Mouse (Mus musculus): ENCODE results near the gene Gm27179. TPM values are rescaled to one million over a fixed set of nuclear protein-coding genes. Genes with fewer than 3 reads are reported as not detected.
"Not testable (repeated sequence)": the region's sequence is repeated elsewhere in the genome, so short reads cannot be mapped to it uniquely, and the experiment has no call there.

The Gm27179 gene
- polyA plus RNA-seq, 1 experiment from 2014 or later = not detected

DNA sequence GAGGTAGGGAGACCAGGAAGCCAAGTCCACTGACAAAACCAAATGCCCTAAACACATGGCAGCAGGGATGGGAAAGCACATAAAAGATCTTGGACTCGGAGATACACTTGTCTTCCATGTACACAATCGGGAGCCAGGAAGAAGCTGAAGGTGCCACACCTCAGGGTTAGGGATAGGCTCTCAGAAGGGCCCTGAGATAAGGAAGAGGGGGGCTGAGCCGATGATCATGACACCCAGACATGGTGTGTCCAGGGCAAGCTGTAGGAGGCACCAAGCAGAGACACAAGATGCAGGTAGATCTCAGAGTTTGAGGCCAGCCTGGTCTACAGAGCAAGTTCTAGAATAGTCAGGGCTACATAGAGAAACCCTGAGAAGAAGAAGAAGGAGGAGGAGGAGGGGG is 17.8 kb downstream of the Gm27179 start:
- not testable (repeated sequence) for H3K4me1 ChIP-seq (replicated peaks; ENCODE audit: control insufficient read depth, insufficient read depth, low read length); H3K27me3 ChIP-seq (replicated peaks; ENCODE audit: control insufficient read depth, insufficient read depth, low read length); DNase-seq (ENCODE audit: low spot score); H3K4me3 ChIP-seq (ENCODE audit: low read depth, low read length); H3K4me2 ChIP-seq; H3K9me3 ChIP-seq (ENCODE audit: control insufficient read depth, low read length); H3K9ac ChIP-seq (ENCODE audit: low read depth, low read length); H3K27ac ChIP-seq (ENCODE audit: low read depth, low read length); H3K36me3 ChIP-seq (ENCODE audit: control insufficient read depth, insufficient read depth, low read length)
- peak; percentile 81 for ATAC-seq (replicated peaks; ENCODE audit: low FRiP score)
- WGBS = no CpG with 5 or more reads among the region's 3 CpGs

DNA sequence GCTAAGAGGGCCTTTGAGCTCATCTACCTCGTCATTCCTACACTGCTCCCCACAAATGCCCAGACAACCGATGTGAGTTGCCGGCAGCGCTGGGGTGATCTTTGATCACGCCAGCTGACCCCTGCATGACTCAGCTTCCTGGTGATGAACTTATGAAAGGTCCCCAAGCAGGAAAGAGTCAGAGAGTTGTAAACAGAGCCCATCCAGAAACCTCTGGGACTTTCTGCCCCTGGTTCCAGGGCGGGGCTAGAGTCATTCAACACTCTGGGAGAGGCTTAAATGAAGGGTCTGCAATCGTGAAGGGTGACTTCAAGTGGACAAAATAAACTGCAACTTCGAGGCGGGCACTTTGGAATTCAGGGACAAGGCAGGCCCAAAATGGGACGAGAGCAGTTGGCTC is 24.3 kb downstream of the Gm27179 start:
- not testable (repeated sequence) for H3K27ac ChIP-seq (ENCODE audit: low read depth, low read length); H3K9ac ChIP-seq (ENCODE audit: low read depth, low read length); H3K9me3 ChIP-seq (ENCODE audit: control insufficient read depth, low read length); H3K4me3 ChIP-seq (ENCODE audit: low read depth, low read length); H3K36me3 ChIP-seq (ENCODE audit: control insufficient read depth, insufficient read depth, low read length); ATAC-seq (replicated peaks; ENCODE audit: low FRiP score); H3K27me3 ChIP-seq (replicated peaks; ENCODE audit: control insufficient read depth, insufficient read depth, low read length); DNase-seq (ENCODE audit: low spot score); H3K4me1 ChIP-seq (replicated peaks; ENCODE audit: control insufficient read depth, insufficient read depth, low read length); H3K4me2 ChIP-seq
- WGBS = no CpG with 5 or more reads among the region's 10 CpGs

DNA sequence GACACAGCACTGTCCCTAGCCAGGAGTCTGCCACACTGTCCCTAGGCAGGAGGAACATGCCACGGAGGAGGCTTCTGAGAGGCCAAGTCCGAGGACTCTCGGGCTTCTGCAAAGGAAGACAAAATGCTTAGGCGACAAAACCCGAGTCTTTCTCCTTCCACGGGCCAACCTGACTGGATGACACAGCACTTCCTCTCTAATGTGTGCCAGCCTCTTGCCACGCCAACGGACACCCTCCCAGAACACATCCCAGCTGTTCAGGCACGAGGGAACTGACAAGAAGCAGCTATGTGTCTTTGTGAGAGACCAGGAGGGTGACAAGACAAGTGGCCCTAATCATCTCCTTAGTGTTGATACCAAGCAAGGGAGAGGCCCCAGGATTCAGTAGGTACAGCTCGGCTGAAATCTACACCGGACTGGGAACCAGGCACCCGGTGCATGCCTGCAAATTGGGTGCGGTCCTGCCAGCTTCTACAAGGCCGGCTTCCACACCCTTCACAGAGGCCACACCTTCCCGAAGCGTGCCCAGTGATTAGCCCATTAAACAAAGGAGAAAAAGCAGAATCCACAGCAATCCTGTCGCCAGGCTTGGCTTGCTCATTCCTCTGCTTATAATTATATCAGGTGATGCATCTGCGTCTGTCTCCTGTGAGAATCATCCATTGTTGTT is 26.7 kb downstream of the Gm27179 start:
- no CpG with 5 or more reads among the region's 18 CpGs for WGBS
- not testable (repeated sequence) for H3K4me1 ChIP-seq (replicated peaks; ENCODE audit: control insufficient read depth, insufficient read depth, low read length); H3K27ac ChIP-seq (ENCODE audit: low read depth, low read length); H3K4me2 ChIP-seq; H3K4me3 ChIP-seq (ENCODE audit: low read depth, low read length); DNase-seq (ENCODE audit: low spot score); H3K9ac ChIP-seq (ENCODE audit: low read depth, low read length); H3K36me3 ChIP-seq (ENCODE audit: control insufficient read depth, insufficient read depth, low read length); H3K9me3 ChIP-seq (ENCODE audit: control insufficient read depth, low read length); H3K27me3 ChIP-seq (replicated peaks; ENCODE audit: control insufficient read depth, insufficient read depth, low read length)
- ATAC-seq (replicated peaks; ENCODE audit: low FRiP score) = peak; percentile 67

DNA sequence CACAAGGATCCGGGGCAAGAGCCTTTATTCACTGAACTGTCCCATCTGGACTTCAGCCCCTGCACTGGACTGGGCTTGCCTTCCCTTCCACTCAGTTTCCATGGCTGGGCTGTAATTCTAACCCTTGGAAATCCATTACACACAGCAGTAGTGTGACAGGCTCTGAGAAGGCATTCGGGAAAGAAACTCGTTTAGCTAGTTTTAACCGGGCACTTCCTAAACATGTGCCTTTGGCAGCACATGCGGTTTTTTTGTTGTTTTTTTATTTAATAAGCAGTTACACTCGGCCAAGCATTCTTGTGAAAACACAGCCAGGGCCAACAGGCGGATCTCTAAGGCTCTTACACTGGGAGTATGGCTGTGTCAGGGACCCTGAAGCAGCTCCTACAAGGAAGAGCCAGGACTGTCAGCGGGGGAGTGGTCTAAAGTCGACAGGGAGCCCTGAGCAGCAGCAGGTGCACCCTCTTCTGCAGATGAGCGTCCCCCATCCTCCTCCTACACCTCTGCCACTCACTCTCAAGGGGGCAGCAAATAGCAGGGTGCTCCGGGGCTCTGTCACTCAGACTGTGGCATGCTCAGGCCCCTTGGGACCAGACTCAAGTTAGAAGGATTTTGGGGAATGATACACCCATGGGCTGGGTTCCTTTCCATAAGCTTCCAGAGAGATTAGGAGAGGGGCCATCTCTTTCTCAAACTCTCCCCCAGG is 38.3 kb downstream of the Gm27179 start:
- not testable (repeated sequence) for H3K9me3 ChIP-seq (ENCODE audit: control insufficient read depth, low read length); H3K27ac ChIP-seq (ENCODE audit: low read depth, low read length); H3K4me3 ChIP-seq (ENCODE audit: low read depth, low read length); H3K27me3 ChIP-seq (replicated peaks; ENCODE audit: control insufficient read depth, insufficient read depth, low read length); DNase-seq (ENCODE audit: low spot score); H3K4me1 ChIP-seq (replicated peaks; ENCODE audit: control insufficient read depth, insufficient read depth, low read length); H3K9ac ChIP-seq (ENCODE audit: low read depth, low read length); H3K4me2 ChIP-seq; H3K36me3 ChIP-seq (ENCODE audit: control insufficient read depth, insufficient read depth, low read length)
- peak; percentile 23; the same call in 1 of the 2 replicates for ATAC-seq (replicated peaks; ENCODE audit: low FRiP score)
- WGBS = no CpG with 5 or more reads among the region's 11 CpGs

DNA sequence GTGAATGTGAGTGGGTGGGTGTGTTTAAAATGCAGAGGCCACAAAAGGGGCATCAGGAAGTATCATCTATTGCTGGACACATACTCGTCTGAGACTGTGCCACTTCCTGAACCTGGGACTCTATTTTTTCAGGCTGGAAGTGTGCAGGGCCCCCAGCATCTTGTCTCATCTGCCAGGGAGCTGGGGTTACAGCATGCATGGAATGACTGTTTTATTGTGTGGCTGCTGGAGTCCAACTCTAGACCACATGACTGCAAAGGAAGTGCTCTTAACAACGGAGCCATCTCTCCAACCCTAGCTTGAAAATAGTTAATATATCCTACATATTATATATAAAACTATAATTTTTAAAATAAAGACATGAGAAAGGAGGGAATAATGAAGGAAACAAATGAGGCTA is 39.0 kb downstream of the Gm27179 start:
- ATAC-seq (replicated peaks; ENCODE audit: low FRiP score) = not testable (repeated sequence)
- WGBS = no CpG with 5 or more reads among the region's 2 CpGs

DNA sequence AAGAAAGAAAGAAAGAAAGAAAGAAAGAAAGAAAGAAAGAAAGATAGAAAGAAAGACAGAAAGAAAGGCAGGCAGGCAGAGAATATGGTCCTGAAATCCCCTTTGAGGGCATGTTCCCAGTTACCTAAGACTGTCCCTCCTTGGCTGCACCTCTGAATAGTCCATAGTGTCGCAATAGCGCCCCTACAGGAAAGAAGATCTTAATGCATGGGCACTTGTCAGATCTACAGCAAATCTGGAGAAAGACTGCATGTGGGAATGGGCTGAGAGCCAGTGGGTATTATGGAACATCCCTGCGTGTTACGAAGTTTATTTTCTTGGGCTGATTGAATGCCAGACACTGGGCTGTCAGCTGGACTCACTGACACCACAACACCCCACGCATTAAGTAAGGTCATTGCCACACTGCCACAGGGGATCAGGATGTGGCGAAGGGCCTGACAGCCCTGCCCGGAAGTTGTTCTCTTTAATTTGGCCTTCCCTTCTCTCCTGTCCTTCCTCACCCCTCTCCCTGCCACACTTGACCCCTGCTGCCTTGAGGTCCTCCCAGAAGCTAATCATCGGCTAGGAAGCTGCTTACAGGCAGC is 42.1 kb downstream of the Gm27179 start:
- not testable (repeated sequence) for ATAC-seq (replicated peaks; ENCODE audit: low FRiP score); H3K4me1 ChIP-seq (replicated peaks; ENCODE audit: control insufficient read depth, insufficient read depth, low read length); H3K9me3 ChIP-seq (ENCODE audit: control insufficient read depth, low read length); H3K9ac ChIP-seq (ENCODE audit: low read depth, low read length); H3K4me2 ChIP-seq; H3K27me3 ChIP-seq (replicated peaks; ENCODE audit: control insufficient read depth, insufficient read depth, low read length); H3K36me3 ChIP-seq (ENCODE audit: control insufficient read depth, insufficient read depth, low read length); DNase-seq (ENCODE audit: low spot score); H3K27ac ChIP-seq (ENCODE audit: low read depth, low read length); H3K4me3 ChIP-seq (ENCODE audit: low read depth, low read length)
- WGBS = no CpG with 5 or more reads among the region's 8 CpGs

More for the DNA sequence above, 39.0 kb downstream of the Gm27179 start:
- H3K9me3 ChIP-seq (ENCODE audit: control insufficient read depth, low read length); H3K4me1 ChIP-seq (replicated peaks; ENCODE audit: control insufficient read depth, insufficient read depth, low read length); H3K36me3 ChIP-seq (ENCODE audit: control insufficient read depth, insufficient read depth, low read length); H3K9ac ChIP-seq (ENCODE audit: low read depth, low read length); H3K27ac ChIP-seq (ENCODE audit: low read depth, low read length); H3K4me2 ChIP-seq; DNase-seq (ENCODE audit: low spot score); H3K4me3 ChIP-seq (ENCODE audit: low read depth, low read length); H3K27me3 ChIP-seq (replicated peaks; ENCODE audit: control insufficient read depth, insufficient read depth, low read length): not testable (repeated sequence)

DNA sequence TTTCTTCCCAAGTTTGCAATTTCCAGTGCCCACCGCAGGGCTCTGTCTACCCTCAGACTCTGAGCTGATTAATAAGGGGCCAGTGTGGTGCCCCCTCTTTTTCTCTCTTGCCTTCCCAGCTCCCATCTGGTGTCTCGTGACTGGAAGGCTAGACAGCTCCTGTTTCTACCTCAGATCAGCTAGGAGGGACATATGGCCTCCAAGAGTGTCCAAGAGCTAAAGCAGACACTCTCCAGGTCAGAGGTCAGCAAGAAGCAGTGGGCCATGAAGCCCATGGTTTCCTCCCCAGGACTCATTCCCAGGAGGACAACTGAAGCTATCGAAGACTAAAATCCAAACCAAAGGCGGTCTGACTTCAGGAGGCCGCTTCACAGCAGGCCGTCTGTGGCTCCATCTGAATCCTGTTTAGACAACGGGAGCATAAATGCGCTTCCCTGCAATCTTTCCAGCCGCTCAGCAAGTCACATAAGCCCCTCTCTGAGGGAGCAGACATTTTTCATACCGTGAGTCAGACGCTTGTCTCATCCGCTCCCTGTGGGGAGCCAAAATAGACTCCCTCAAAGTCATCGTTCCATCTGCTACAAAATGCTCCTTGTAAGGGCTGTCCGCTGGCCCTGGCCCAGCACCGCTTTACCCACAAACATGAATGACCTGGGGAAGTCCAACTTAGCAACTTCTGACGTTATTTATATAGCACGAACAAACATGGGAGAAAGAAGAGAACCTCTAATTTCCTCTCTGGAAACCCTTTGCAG is 44.6 kb downstream of the Gm27179 start:
- no CpG with 5 or more reads among the region's 17 CpGs for WGBS

DNA sequence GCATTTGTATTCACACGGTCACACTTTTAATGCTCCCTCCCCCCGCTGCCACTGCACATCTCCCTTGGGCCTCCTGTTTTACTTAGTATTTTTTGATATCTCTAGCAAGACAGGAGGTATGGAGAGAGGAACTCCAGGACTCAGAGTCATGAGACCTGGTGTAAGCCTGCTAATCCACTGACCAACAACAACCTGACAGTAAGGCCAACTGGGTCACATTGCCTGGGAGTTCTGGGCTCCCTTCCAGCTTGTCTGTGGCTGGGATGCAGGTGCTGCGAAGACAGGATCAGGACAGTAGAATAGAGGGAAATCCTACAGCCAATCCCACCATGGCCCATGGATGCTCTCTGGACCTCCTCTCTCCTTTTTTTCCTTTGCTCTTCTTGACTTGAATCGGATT is 47.9 kb downstream of the Gm27179 start:
- H3K4me2 ChIP-seq; H3K27ac ChIP-seq (ENCODE audit: low read depth, low read length); H3K9ac ChIP-seq (ENCODE audit: low read depth, low read length); H3K4me3 ChIP-seq (ENCODE audit: low read depth, low read length); H3K4me1 ChIP-seq (replicated peaks; ENCODE audit: control insufficient read depth, insufficient read depth, low read length); H3K9me3 ChIP-seq (ENCODE audit: control insufficient read depth, low read length); H3K27me3 ChIP-seq (replicated peaks; ENCODE audit: control insufficient read depth, insufficient read depth, low read length); DNase-seq (ENCODE audit: low spot score); H3K36me3 ChIP-seq (ENCODE audit: control insufficient read depth, insufficient read depth, low read length); ATAC-seq (replicated peaks; ENCODE audit: low FRiP score): not testable (repeated sequence)
- WGBS = no CpG with 5 or more reads among the region's 4 CpGs

More for the DNA sequence above, 44.6 kb downstream of the Gm27179 start:
- not testable (repeated sequence) for H3K27ac ChIP-seq (ENCODE audit: low read depth, low read length); H3K9me3 ChIP-seq (ENCODE audit: control insufficient read depth, low read length); H3K4me2 ChIP-seq; H3K27me3 ChIP-seq (replicated peaks; ENCODE audit: control insufficient read depth, insufficient read depth, low read length); H3K4me1 ChIP-seq (replicated peaks; ENCODE audit: control insufficient read depth, insufficient read depth, low read length); H3K36me3 ChIP-seq (ENCODE audit: control insufficient read depth, insufficient read depth, low read length); DNase-seq (ENCODE audit: low spot score); H3K9ac ChIP-seq (ENCODE audit: low read depth, low read length); H3K4me3 ChIP-seq (ENCODE audit: low read depth, low read length); ATAC-seq (replicated peaks; ENCODE audit: low FRiP score)

Measured in liver, embryonic 11.5 days (tissue).